27 mouse cellular contexts compared by ENCODE assay signal in the genomic region with DNA sequence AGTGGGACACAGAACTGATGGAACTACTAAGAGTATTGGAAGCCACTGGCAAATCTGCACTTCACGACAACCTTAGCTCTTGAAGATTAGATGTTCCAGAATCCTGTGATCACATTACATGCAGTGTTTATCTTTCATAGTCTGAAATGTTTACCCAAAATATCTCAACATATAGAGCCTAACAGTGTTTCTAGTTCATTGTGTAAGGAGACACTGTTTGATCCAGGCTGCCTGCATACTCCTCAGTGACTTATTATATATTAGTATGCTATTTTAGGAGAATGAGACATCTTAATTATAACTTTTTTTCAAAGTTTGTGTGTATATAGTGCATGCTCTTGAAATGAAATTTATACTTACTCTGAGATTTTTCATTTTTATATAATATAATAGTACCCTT. TPM values are rescaled to one million over a fixed set of nuclear protein-coding genes. Genes with fewer than 3 reads are reported as not detected.
A peak's percentile ranks its signal among the peaks of the same experiment; 100 is the strongest.
DNase-seq lines count a peak whose midpoint lies in the region; ATAC-seq and TF ChIP-seq lines count a peak whose summit lies in the region.
"Had no signal": no experiment of that assay in that cellular context is flagged by ENCODE, and none has a peak within 500 bp of the region (broad histone marks: within the 10 kb centered on the region; RNA-seq: fewer than 3 reads in every experiment).

No protein-coding gene starts in this region.

- H3K27ac ChIP-seq in heart, embryonic 10.5 days: 0 out of 2 replicates have a peak overlapping the region, but pooled peaks have one; percentile 57
- H3K27ac ChIP-seq in lung, embryonic 14.5 days (ENCODE audit: low read depth): peak overlapping the region; percentile 55; the same call in 1 of the 2 replicates
- H3K27ac ChIP-seq in lung, embryonic 16.5 days (ENCODE audit: low read length): peak overlapping the region; percentile 41
- peak overlapping the region; percentile 40 for H3K27ac ChIP-seq in olfactory bulb, adult 2 months (ENCODE audit: insufficient read depth, low read depth, low read length)
- H3K27ac ChIP-seq: embryonic facial prominence, embryonic 10.5 days; embryonic facial prominence, embryonic 12.5 days; forebrain, embryonic 12.5 days had no signal

- H3K36me3 ChIP-seq in heart, embryonic 10.5 days: no peaks in the 10 kb centered on the region
- no peaks in the 10 kb centered on the region for H3K36me3 ChIP-seq in lung, embryonic 14.5 days (ENCODE audit: insufficient read depth)
- H3K36me3 ChIP-seq in lung, embryonic 16.5 days (ENCODE audit: control insufficient read depth, insufficient read depth, low read length): no peaks in the 10 kb centered on the region
- H3K36me3 ChIP-seq: embryonic facial prominence, embryonic 10.5 days; embryonic facial prominence, embryonic 12.5 days; forebrain, embryonic 12.5 days had no signal

- no peak overlapping the region for H3K9ac ChIP-seq in lung, embryonic 14.5 days
- no peak overlapping the region for H3K9ac ChIP-seq in lung, embryonic 16.5 days (ENCODE audit: low read length)
- H3K9ac ChIP-seq: embryonic facial prominence, embryonic 12.5 days; forebrain, embryonic 12.5 days had no signal

- no peak for TF ChIP-seq POLR2A in olfactory bulb, adult 2 months (IDR thresholded peaks at IDR 0.05; ENCODE audit: insufficient read depth, low read depth, low read length)

- peaks cover 31% of the 10 kb centered on the region for H3K4me1 ChIP-seq in heart, embryonic 10.5 days
- H3K4me1 ChIP-seq in lung, embryonic 14.5 days (ENCODE audit: insufficient read depth): peaks cover 40% of the 10 kb centered on the region
- peaks cover 47% of the 10 kb centered on the region for H3K4me1 ChIP-seq in lung, embryonic 16.5 days (replicated peaks; ENCODE audit: control insufficient read depth, insufficient read depth, low read length)
- H3K4me1 ChIP-seq in olfactory bulb, adult 2 months (ENCODE audit: control insufficient read depth, insufficient read depth, low read length): peaks cover 5% of the 10 kb centered on the region

- no peak overlapping the region for H3K4me3 ChIP-seq in heart, embryonic 10.5 days
- H3K4me3 ChIP-seq in lung, embryonic 14.5 days (ENCODE audit: low read depth, low read length): no peak overlapping the region
- H3K4me3 ChIP-seq in lung, embryonic 16.5 days (ENCODE audit: low read length): no peak overlapping the region
- H3K4me3 ChIP-seq in olfactory bulb, adult 2 months (ENCODE audit: insufficient read depth, low read depth, low read length): no peak overlapping the region
- H3K4me3 ChIP-seq: embryonic facial prominence, embryonic 10.5 days; embryonic facial prominence, embryonic 12.5 days; forebrain, embryonic 12.5 days had no signal

- H3K27me3 ChIP-seq in heart, embryonic 10.5 days (ENCODE audit: insufficient read depth, poor library complexity, severe bottlenecking): no peaks in the 10 kb centered on the region
- no peaks in the 10 kb centered on the region for H3K27me3 ChIP-seq in lung, embryonic 14.5 days (ENCODE audit: insufficient read depth, low read length)
- H3K27me3 ChIP-seq in lung, embryonic 16.5 days (ENCODE audit: control insufficient read depth, insufficient read depth, low read depth, low read length): no peaks in the 10 kb centered on the region
- H3K27me3 ChIP-seq: embryonic facial prominence, embryonic 12.5 days; forebrain, embryonic 12.5 days had no signal

- DNase-seq in heart, embryonic 10.5 days (ENCODE audit: low spot score): no peak
- DNase-seq in heart, postnatal 4 days: no peak
- DNase-seq in lung, embryonic 14.5 days: peak; percentile 48
- DNase-seq in lung, postnatal 4 days: no peak
- no peak for DNase-seq in lung, postnatal 36 days
- no peak for DNase-seq in adipocyte (ENCODE audit: low spot score)
- DNase-seq: adrenal gland, adult 8-10 months; adrenal gland, postnatal 14 days; adrenal gland, postnatal 36 days; cerebellum, adult 11-12 months; cerebellum, adult 2 months; cerebellum, adult 9-10 months; cerebellum, postnatal 10 days; cerebellum, postnatal 25 days had no signal

- peak; percentile 39 for ATAC-seq in lung, embryonic 14.5 days (ENCODE audit: insufficient read depth)
- ATAC-seq in lung, embryonic 16.5 days (ENCODE audit: low read depth): peak; percentile 54
- ATAC-seq: forebrain, embryonic 14.5 days; forebrain, embryonic 16.5 days had no signal

- no peak overlapping the region for H3K4me2 ChIP-seq in lung, embryonic 14.5 days
- no peak overlapping the region for H3K4me2 ChIP-seq in lung, embryonic 16.5 days (ENCODE audit: low read depth, low read length)
- H3K4me2 ChIP-seq: embryonic facial prominence, embryonic 12.5 days; forebrain, embryonic 12.5 days had no signal

- WGBS in heart, embryonic 10.5 days: 71% methylated on average over 1 of the region's 1 CpGs
- 15% methylated on average over 1 of the region's 1 CpGs for WGBS in lung, embryonic 14.5 days
- 13% methylated on average over 1 of the region's 1 CpGs for WGBS in lung, embryonic 16.5 days
- 22% methylated on average over 1 of the region's 1 CpGs for WGBS in olfactory bulb, adult 2 months

- no peak for TF ChIP-seq CTCF in lung, embryonic 14.5 days (IDR thresholded peaks at IDR 0.05; ENCODE audit: low read depth)
- no peak for TF ChIP-seq CTCF in olfactory bulb, adult 2 months (IDR thresholded peaks at IDR 0.05; ENCODE audit: insufficient read depth, low read depth, low read length)

- H3K9me3 ChIP-seq in heart, embryonic 10.5 days: no peaks in the 10 kb centered on the region
- H3K9me3 ChIP-seq in lung, embryonic 14.5 days (ENCODE audit: low read depth, low read length): no peaks in the 10 kb centered on the region
- H3K9me3 ChIP-seq in lung, embryonic 16.5 days (ENCODE audit: control insufficient read depth, low read length): no peaks in the 10 kb centered on the region
- H3K9me3 ChIP-seq: embryonic facial prominence, embryonic 10.5 days; embryonic facial prominence, embryonic 12.5 days; forebrain, embryonic 12.5 days had no signal

RNA-seq across cellular contexts. Expression of a gene that starts 39.4 kb away (rescaled TPM):
- polyA plus RNA-seq in heart, embryonic 10.5 days (2016; fragmentation: Nextera tagmentation; extraction: Ambion mirVana): not detected in 2 replicates
- not detected for total RNA-seq in heart, postnatal 4 days (2021)
- polyA plus RNA-seq in lung, embryonic 14.5 days (2014; fragmentation: Nextera tagmentation; extraction: Ambion mirVana): not detected in 2 replicates
- polyA plus RNA-seq in lung, embryonic 16.5 days (2015; fragmentation: Nextera tagmentation; extraction: Ambion mirVana): not detected in 2 replicates
- polyA plus RNA-seq in olfactory bulb, adult 2 months (2012; ENCODE audit: insufficient read depth, insufficient read length, low replicate concordance, missing spikeins): not detected in 2 replicates
- total RNA-seq: adrenal gland, adult 18-20 months; adrenal gland, adult 8-10 months; adrenal gland, postnatal 14 days; adrenal gland, postnatal 36 days; ES-E14; MEL had no signal
- polyA plus RNA-seq: C2C12; cerebellum, adult 2 months; cortical plate, adult 2 months; embryonic facial prominence, embryonic 10.5 days; embryonic facial prominence, embryonic 12.5 days; embryonic facial prominence, embryonic 14.5 days; forebrain, embryonic 12.5 days; forebrain, embryonic 14.5 days; forebrain, embryonic 16.5 days had no signal
